In genomic region chr14:118797270-118797669, GRCm38 (mm10) we compare ENCODE assay signal across 18 mouse cellular contexts. TPM values are rescaled to one million over a fixed set of nuclear protein-coding genes. Genes with fewer than 3 reads are reported as not detected.
DNase-seq lines count a peak whose midpoint lies in the region; ATAC-seq and TF ChIP-seq lines count a peak whose summit lies in the region.
"Had no signal": no experiment of that assay in that cellular context is flagged by ENCODE, and none has a peak within 500 bp of the region (broad histone marks: within the 10 kb centered on the region; RNA-seq: fewer than 3 reads in every experiment).

No protein-coding gene starts in this region.

- TF ChIP-seq RAD21 in MEL (IDR thresholded peaks at IDR 0.05; ENCODE audit: low read depth, low read length): no peak

- DNase-seq in heart, adult 11 months: no peak
- peak; percentile 53 for DNase-seq in MEL (ENCODE audit: low read depth, low spot score)
- DNase-seq in liver, embryonic 14.5 days (ENCODE audit: low read depth in 3 of 3, low spot score in 3 of 3): no peak
- no peak for DNase-seq in hindbrain, postnatal 0 days (ENCODE audit: low spot score)
- no peak for DNase-seq in frontal cortex, postnatal 36 days (ENCODE audit: low spot score in 2 of 2)
- DNase-seq: adrenal gland, adult 2 months; cerebellum, adult 9-11 months; kidney, adult 9 months; kidney, postnatal 4 days; retina, postnatal 1 day; thymus, adult 18-20 months had no signal

- WGBS in heart, embryonic 13.5 days: 40% methylated on average over 9 of the region's 9 CpGs
- WGBS in liver, embryonic 14.5 days (ENCODE audit: insufficient replicate concordance): 19% methylated on average over 9 of the region's 9 CpGs
- 76% methylated on average over 9 of the region's 9 CpGs for WGBS in hindbrain, postnatal 0 days

- no peak overlapping the region for H3K9ac ChIP-seq in heart, embryonic 13.5 days
- peak overlapping the region; percentile 68 for H3K9ac ChIP-seq in MEL (ENCODE audit: control insufficient read depth, low read depth, low read length, poor library complexity, severe bottlenecking)
- H3K9ac ChIP-seq in liver, embryonic 14.5 days (replicated peaks): peak overlapping the region; percentile 83
- H3K9ac ChIP-seq in hindbrain, postnatal 0 days (replicated peaks; ENCODE audit: low read length): no peak overlapping the region
- H3K9ac ChIP-seq: limb, embryonic 12.5 days; stomach, embryonic 15.5 days had no signal

- no peak for ATAC-seq in heart, embryonic 13.5 days (ENCODE audit: extremely low read depth, insufficient number of reproducible peaks, low FRiP score, low TSS enrichment)
- ATAC-seq in erythroblast, adult 5-6 weeks (replicated peaks; ENCODE audit: low FRiP score, poor library complexity, severe bottlenecking): peak; percentile 5
- ATAC-seq in liver, embryonic 14.5 days (ENCODE audit: insufficient read depth): no peak
- no peak for ATAC-seq in hindbrain, postnatal 0 days
- ATAC-seq: forebrain, embryonic 16.5 days had no signal

- H3K4me3 ChIP-seq in heart, embryonic 13.5 days: no peak overlapping the region
- H3K4me3 ChIP-seq in MEL (ENCODE audit: control insufficient read depth in 1 of 2, insufficient read depth in 1 of 2, low read depth in 2 of 2, low read length in 2 of 2): peak overlapping the region; percentile 52 to 54
- peak overlapping the region; percentile 34 to 54 for H3K4me3 ChIP-seq in liver, embryonic 14.5 days (ENCODE audit: insufficient read depth in 1 of 2, low read depth in 2 of 2, low read length in 2 of 2)
- H3K4me3 ChIP-seq in hindbrain, postnatal 0 days (ENCODE audit: low read length): no peak overlapping the region
- H3K4me3 ChIP-seq: limb, embryonic 12.5 days; stomach, embryonic 15.5 days had no signal

- TF ChIP-seq EP300 in MEL (IDR thresholded peaks at IDR 0.05; ENCODE audit: low read depth in 1 of 2, low read length in 2 of 2): no peak
- TF ChIP-seq EP300 in liver, embryonic 14.5 days (IDR thresholded peaks at IDR 0.05; ENCODE audit: low read depth): no peak

- no peak for TF ChIP-seq CTCF in MEL (IDR thresholded peaks at IDR 0.05 in 2 of 3, conservative IDR thresholded peaks at IDR 0.05 in 1 of 3; ENCODE audit: control insufficient read depth in 1 of 3, insufficient read depth in 1 of 3, low read depth in 2 of 3, low read length in 3 of 3, poor library complexity in 1 of 3, severe bottlenecking in 1 of 3)
- no peak for TF ChIP-seq CTCF in liver, embryonic 14.5 days (IDR thresholded peaks at IDR 0.05; ENCODE audit: low read depth)
- TF ChIP-seq CTCF in hindbrain, postnatal 0 days (IDR thresholded peaks at IDR 0.05; ENCODE audit: low read depth): no peak

- H3K27me3 ChIP-seq in heart, embryonic 13.5 days (replicated peaks): peaks cover 7% of the 10 kb centered on the region; the same call in 1 of the 2 replicates
- H3K27me3 ChIP-seq in MEL (ENCODE audit: control insufficient read depth in 1 of 2, insufficient read depth in 2 of 2, low read length in 2 of 2): no peaks in the 10 kb centered on the region
- H3K27me3 ChIP-seq in liver, embryonic 14.5 days (ENCODE audit: control insufficient read depth, insufficient read depth, low read length): peaks cover 2% of the 10 kb centered on the region; the same call in 1 of the 2 replicates
- no peaks in the 10 kb centered on the region for H3K27me3 ChIP-seq in hindbrain, postnatal 0 days (ENCODE audit: insufficient read depth, low read length)
- H3K27me3 ChIP-seq: CH12.LX; stomach, embryonic 15.5 days had no signal

- peaks cover 15% of the 10 kb centered on the region for H3K4me1 ChIP-seq in heart, embryonic 13.5 days
- peaks cover 0 to 42% of the 10 kb centered on the region in 2 experiments; a peak in 2 of 4 replicates for H3K4me1 ChIP-seq in MEL (ENCODE audit: control insufficient read depth in 1 of 2, insufficient read depth in 2 of 2, low read length in 2 of 2)
- peaks cover 61 to 69% of the 10 kb centered on the region in 2 experiments for H3K4me1 ChIP-seq in liver, embryonic 14.5 days (replicated peaks; ENCODE audit: control insufficient read depth in 2 of 2, insufficient read depth in 2 of 2, low read length in 1 of 2)
- H3K4me1 ChIP-seq in hindbrain, postnatal 0 days (ENCODE audit: insufficient read depth, low read length): no peaks in the 10 kb centered on the region

- no peaks in the 10 kb centered on the region for H3K36me3 ChIP-seq in heart, embryonic 13.5 days
- H3K36me3 ChIP-seq in MEL (ENCODE audit: control insufficient read depth in 1 of 2, insufficient read depth in 2 of 2, low read length in 2 of 2): peaks cover 0 to 13% of the 10 kb centered on the region in 2 experiments; a peak in 2 of 4 replicates
- no peaks in the 10 kb centered on the region for H3K36me3 ChIP-seq in liver, embryonic 14.5 days (replicated peaks; ENCODE audit: control insufficient read depth, insufficient read depth, low read depth)
- no peaks in the 10 kb centered on the region for H3K36me3 ChIP-seq in hindbrain, postnatal 0 days (ENCODE audit: insufficient read depth, low read length)
- H3K36me3 ChIP-seq: limb, embryonic 12.5 days; stomach, embryonic 15.5 days had no signal

- H3K27ac ChIP-seq in heart, embryonic 13.5 days (replicated peaks): peak overlapping the region; percentile 78
- H3K27ac ChIP-seq in MEL (ENCODE audit: control insufficient read depth, low read depth, low read length): peak overlapping the region; percentile 100
- peak overlapping the region; percentile 100 for H3K27ac ChIP-seq in liver, embryonic 14.5 days
- no peak overlapping the region for H3K27ac ChIP-seq in hindbrain, postnatal 0 days
- H3K27ac ChIP-seq: limb, embryonic 12.5 days had no signal

- H3K79me2 ChIP-seq in MEL (ENCODE audit: control insufficient read depth, insufficient read depth, low read length, poor library complexity): no peaks in the 10 kb centered on the region

- H3K9me3 ChIP-seq in heart, embryonic 13.5 days: no peaks in the 10 kb centered on the region
- no peaks in the 10 kb centered on the region for H3K9me3 ChIP-seq in MEL (replicated peaks; ENCODE audit: insufficient read depth, low read length)
- H3K9me3 ChIP-seq in liver, embryonic 14.5 days (ENCODE audit: control insufficient read depth, low read length): no peaks in the 10 kb centered on the region
- no peaks in the 10 kb centered on the region for H3K9me3 ChIP-seq in hindbrain, postnatal 0 days (ENCODE audit: low read length)
- H3K9me3 ChIP-seq: limb, embryonic 12.5 days; stomach, embryonic 15.5 days had no signal

- TF ChIP-seq POLR2A in MEL (IDR thresholded peaks at IDR 0.05; ENCODE audit: control insufficient read depth in 1 of 2, insufficient read depth in 1 of 2, low read depth in 1 of 2, low read length in 2 of 2, poor library complexity in 1 of 2): no peak; a peak in 1 of 4 replicates

- peak overlapping the region; percentile 50; the same call in 1 of the 2 replicates for H3K4me2 ChIP-seq in heart, embryonic 13.5 days
- peak overlapping the region; percentile 78 for H3K4me2 ChIP-seq in liver, embryonic 14.5 days (ENCODE audit: low read depth)
- H3K4me2 ChIP-seq in hindbrain, postnatal 0 days (ENCODE audit: low read depth, low read length): no peak overlapping the region
- H3K4me2 ChIP-seq: limb, embryonic 12.5 days; stomach, embryonic 15.5 days had no signal

TF ChIP-seq in MEL, 35 proteins besides CTCF, POLR2A, EP300 and RAD21:
- TF ChIP-seq POLR2AphosphoS2 (IDR thresholded peaks at IDR 0.05; ENCODE audit: low read length) (no peak), MAZ (IDR thresholded peaks at IDR 0.05; ENCODE audit: low read depth, low read length) (no peak), POLR2AphosphoS5 (IDR thresholded peaks at IDR 0.05; ENCODE audit: borderline replicate concordance, low read depth, low read length) (no peak), USF1 (IDR thresholded peaks at IDR 0.05; ENCODE audit: low read depth, low read length) (no peak), NRF1 (IDR thresholded peaks at IDR 0.05; ENCODE audit: insufficient read depth, low read depth, low read length, poor library complexity, severe bottlenecking) (no peak), MYC (IDR thresholded peaks at IDR 0.05; ENCODE audit: low read depth, low read length) (no peak), ZNF384 (IDR thresholded peaks at IDR 0.05; ENCODE audit: low read depth, low read length) (no peak), ETS1 (IDR thresholded peaks at IDR 0.05; ENCODE audit: low read depth, low read length) (no peak), SMC3 (IDR thresholded peaks at IDR 0.05; ENCODE audit: low read depth, low read length) (no peak), TAL1 (IDR thresholded peaks at IDR 0.05; ENCODE audit: low read length) (no peak), E2F4 (IDR thresholded peaks at IDR 0.05; ENCODE audit: borderline replicate concordance, low read depth, low read length) (no peak), KAT2A (conservative IDR thresholded peaks at IDR 0.05; ENCODE audit: low read depth, low read length) (no peak), ELF1 (IDR thresholded peaks at IDR 0.05; ENCODE audit: low read depth, low read length) (no peak), MAX (IDR thresholded peaks at IDR 0.05; ENCODE audit: low read length) (no peak), UBTF (IDR thresholded peaks at IDR 0.05; ENCODE audit: borderline replicate concordance, insufficient read depth, low read depth, low read length) (no peak), MAFK (IDR thresholded peaks at IDR 0.05; ENCODE audit: borderline replicate concordance, low read depth, low read length) (no peak), JUND (IDR thresholded peaks at IDR 0.05; ENCODE audit: low read depth, low read length) (no peak), MYB (IDR thresholded peaks at IDR 0.05; ENCODE audit: low read depth, low read length) (no peak), HCFC1 (IDR thresholded peaks at IDR 0.05; ENCODE audit: low read depth, low read length) (no peak)

RNA-seq across cellular contexts. Expression of gene Cldn10, which starts 9.6 kb away (rescaled TPM):
- polyA plus RNA-seq in heart, embryonic 13.5 days (2015; fragmentation: Nextera tagmentation; extraction: Ambion mirVana): 1.5 and 1.6 TPM in 2 replicates
- not detected in 2 replicates for total RNA-seq in MEL (2012; rRNA removed)
- under 1 TPM in 1 of 2 experiments, not detected in 1; 0.17 TPM for polyA plus RNA-seq in MEL (2012; ENCODE audit: insufficient read depth in 1 of 2, insufficient read length in 2 of 2, low read depth in 1 of 2, low replicate concordance in 2 of 2, missing spikeins in 1 of 2)
- total RNA-seq in erythroblast, adult 5-6 weeks (2015; ENCODE audit: low replicate concordance): 1.9 TPM in 1 of 2 replicates, not detected in the other
- total RNA-seq in erythroblast, adult 5-6 weeks (2017; ENCODE audit: low replicate concordance): 2.0 TPM in 1 of 2 replicates, not detected in the other
- 0.05 and 0.06 TPM in 2 replicates for polyA plus RNA-seq in liver, embryonic 14.5 days (2012; rRNA removed)
- polyA plus RNA-seq in liver, embryonic 14.5 days (2014; fragmentation: Nextera tagmentation; extraction: Ambion mirVana): 0.45 and 0.51 TPM in 2 replicates
- 10.0 and 11.7 TPM in 2 replicates for total RNA-seq in hindbrain, postnatal 0 days (2014; rRNA removed)
- polyA plus RNA-seq in hindbrain, postnatal 0 days (2015; fragmentation: Nextera tagmentation; extraction: Ambion mirVana): 27.4 and 31.1 TPM in 2 replicates
- total RNA-seq: CH12.LX; gastrocnemius, adult 8-10 months had no signal

Comparison
In these comparisons a context has a peak if more than half of its experiments do, and no peak if none do; other contexts are left out.
1. H3K4me3 ChIP-seq: peak in MEL (2 of 2) and liver, embryonic 14.5 days (2 of 2); none in heart, embryonic 13.5 days (single experiment) and hindbrain, postnatal 0 days (single experiment).
2. H3K9ac ChIP-seq: peak in MEL (single experiment) and liver, embryonic 14.5 days (single experiment); none in heart, embryonic 13.5 days (single experiment) and hindbrain, postnatal 0 days (single experiment).
3. RNA of gene Cldn10, which starts 9.6 kb away (polyA plus RNA-seq): 27.4 to 31.1 TPM in hindbrain, postnatal 0 days; 1.5 to 1.6 TPM in heart, embryonic 13.5 days, 0.05 to 0.51 TPM in liver, embryonic 14.5 days and 0.17 TPM in MEL; every median in the first group is over 10 times any median in the second.